Mouse (Mus musculus) lung, postnatal 0 days (tissue): Measurements from ENCODE around the gene Zfp618. TPM values are rescaled to one million over a fixed set of nuclear protein-coding genes. Genes with fewer than 3 reads are reported as not detected.
A peak's percentile ranks its signal among the peaks of the same experiment; 100 is the strongest.

Source experiments
- ATAC-seq: fragments of 200-750 bp; cut with Nextera tagmentation; 2 replicates; pipeline ENCODE4 v1.8.0; 2017; ENCODE audit warnings: moderate library complexity
- DNase-seq: peaks from one replicate; pipeline ENCODE4 v3.0.0-alpha.2; 2016; ENCODE audit warnings: low spot score
- H3K27ac ChIP-seq: fragments of 300-500 bp; sonication (generic); 2 replicates; pipeline ENCODE4 v1.5.1; 2014; ENCODE audit warnings: antibody characterized with exemption, mild to moderate bottlenecking, low read length, mixed read lengths
- H3K27me3 ChIP-seq: fragments of 300-500 bp; sonication (generic); replicated peaks from 2 replicates; pipeline ENCODE4 v1.6.1; 2014; ENCODE audit warnings: low read length, mixed read lengths; ENCODE audit not compliant: insufficient read depth
- H3K36me3 ChIP-seq: fragments of 300-500 bp; sonication (generic); 2 replicates; pipeline ENCODE4 v1.6.1; 2014; ENCODE audit warnings: low read length, mixed read lengths; ENCODE audit not compliant: insufficient read depth
- H3K4me1 ChIP-seq: fragments of 300-500 bp; sonication (generic); 2 replicates; pipeline ENCODE4 v1.6.1; 2014; ENCODE audit warnings: antibody characterized with exemption, low read depth, low read length, mixed read lengths; ENCODE audit not compliant: insufficient read depth
- H3K4me2 ChIP-seq: fragments of 300-500 bp; sonication (generic); replicated peaks from 2 replicates; pipeline ENCODE4 v1.6.1; 2014; ENCODE audit warnings: low read depth, mild to moderate bottlenecking, low read length, moderate library complexity, mixed read lengths
- H3K4me3 ChIP-seq: fragments of 300-500 bp; sonication (generic); 2 replicates; pipeline ENCODE4 v1.5.1; 2014; ENCODE audit warnings: low read depth, low read length
- H3K9ac ChIP-seq: fragments of 300-500 bp; sonication (generic); replicated peaks from 2 replicates; pipeline ENCODE4 v1.6.1; 2014; ENCODE audit warnings: low read depth, mild to moderate bottlenecking
- H3K9me3 ChIP-seq: fragments of 300-500 bp; sonication (generic); 2 replicates; pipeline ENCODE4 v1.6.1; 2016; ENCODE audit warnings: low read length, mixed read lengths
- CTCF ChIP-seq: IDR thresholded peaks from 2 replicates; pipeline ENCODE4 v1.5.1; 2016; ENCODE audit warnings: antibody characterized with exemption, mild to moderate bottlenecking
- EP300 ChIP-seq: IDR thresholded peaks from 2 replicates; pipeline ENCODE4 v1.6.1; 2016; ENCODE audit warnings: antibody characterized with exemption, mild to moderate bottlenecking, control low read depth
- WGBS: fragments of 180-500 bp; shearing (Covaris S2); extraction: QIAGEN DNeasy Blood & Tissue Kit; methylation state at CpG from one replicate; pipeline ENCODE4 v1.1.7; 2014; 5-methylcytosine and 5-hydroxymethylcytosine counted together
- polyA plus RNA-seq: library from polyadenylated mRNA; unstranded; fragments of >200 nt; fragmentation: Nextera tagmentation; extraction: Ambion mirVana; gene quantifications from 2 replicates; pipeline ENCODE4 v1.2.1, GENCODE M21; 2015

Zfp618 gene
- polyA plus RNA-seq, 1 experiment from 2014 or later = 7.9 TPM

GRCm38 (mm10) chr4:62993190-62993589, 27.8 kb downstream of the Zfp618 start:
- no peaks in the 10 kb centered on the region for H3K9me3 ChIP-seq
- ATAC-seq = peak; percentile 26
- H3K4me2 ChIP-seq = no peak overlapping the region
- 26% methylated on average over 2 of the region's 2 CpGs for WGBS
- H3K4me1 ChIP-seq = peaks cover 7% of the 10 kb centered on the region; the same call in 1 of the 2 replicates
- no peak overlapping the region for H3K27ac ChIP-seq
- H3K36me3 ChIP-seq = no peaks in the 10 kb centered on the region
- no peak overlapping the region for H3K9ac ChIP-seq
- no peaks in the 10 kb centered on the region for H3K27me3 ChIP-seq
- no peak for DNase-seq
- no peak overlapping the region for H3K4me3 ChIP-seq
- no peak for TF ChIP-seq EP300
- no peak for TF ChIP-seq CTCF

GRCm38 (mm10) chr4:62997606-62998005, 32.2 kb downstream of the Zfp618 start:
- no peak for ATAC-seq
- no peaks in the 10 kb centered on the region for H3K27me3 ChIP-seq
- no peak for TF ChIP-seq EP300
- TF ChIP-seq CTCF = no peak
- 87% methylated on average over 6 of the region's 6 CpGs for WGBS
- H3K4me2 ChIP-seq = no peak overlapping the region
- DNase-seq = no peak
- no peak overlapping the region for H3K4me3 ChIP-seq
- H3K4me1 ChIP-seq = peaks cover 16% of the 10 kb centered on the region; the same call in 1 of the 2 replicates
- H3K27ac ChIP-seq = no peak overlapping the region
- no peak overlapping the region for H3K9ac ChIP-seq
- no peaks in the 10 kb centered on the region for H3K9me3 ChIP-seq
- no peaks in the 10 kb centered on the region for H3K36me3 ChIP-seq

- H3K4me2 ChIP-seq = no peak overlapping the region
- DNase-seq = peak; percentile 86
- no peaks in the 10 kb centered on the region for H3K27me3 ChIP-seq
- WGBS = 14% methylated on average over 5 of the region's 5 CpGs
- H3K36me3 ChIP-seq = no peaks in the 10 kb centered on the region
- no peak for TF ChIP-seq CTCF
- TF ChIP-seq EP300 = no peak
- peaks cover 13% of the 10 kb centered on the region; the same call in 1 of the 2 replicates for H3K4me1 ChIP-seq
- H3K27ac ChIP-seq = peak overlapping the region; percentile 57; the same call in 1 of the 2 replicates
- peak; percentile 65 for ATAC-seq
- no peaks in the 10 kb centered on the region for H3K9me3 ChIP-seq
- no peak overlapping the region for H3K4me3 ChIP-seq
- H3K9ac ChIP-seq = no peak overlapping the region
Measured at GRCm38 (mm10) chr4:62998431-62998835, 33.1 kb downstream of the Zfp618 start.

- no peak for TF ChIP-seq EP300
- no peak for TF ChIP-seq CTCF
- Histone ChIP-seq H3K4me3 (no peak overlapping the region), H3K36me3 (no peaks in the 10 kb centered on the region), H3K9ac (no peak overlapping the region), H3K4me2 (no peak overlapping the region), H3K9me3 (no peaks in the 10 kb centered on the region), H3K4me1 (peaks cover 13% of the 10 kb centered on the region; the same call in 1 of the 2 replicates), H3K27me3 (no peaks in the 10 kb centered on the region), H3K27ac (peak overlapping the region; percentile 57; the same call in 1 of the 2 replicates)
- ATAC-seq = peak; percentile 51
- WGBS = 21% methylated on average over 6 of the region's 6 CpGs
- peak; percentile 65 for DNase-seq
Measured at GRCm38 (mm10) chr4:62998908-62999307, 33.5 kb downstream of the Zfp618 start.

GRCm38 (mm10) chr4:62999321-62999720, 33.9 kb downstream of the Zfp618 start:
- Histone ChIP-seq H3K4me3 (no peak overlapping the region), H3K9me3 (no peaks in the 10 kb centered on the region), H3K4me2 (no peak overlapping the region), H3K27me3 (no peaks in the 10 kb centered on the region), H3K36me3 (no peaks in the 10 kb centered on the region), H3K27ac (peak overlapping the region; percentile 57; the same call in 1 of the 2 replicates), H3K4me1 (peaks cover 13% of the 10 kb centered on the region; the same call in 1 of the 2 replicates), H3K9ac (no peak overlapping the region)
- DNase-seq (peak; percentile 26), ATAC-seq (peak; percentile 45)
- WGBS = 42% methylated on average over 4 of the region's 4 CpGs
- TF ChIP-seq EP300 (no peak), CTCF (no peak)

GRCm38 (mm10) chr4:62999916-63000315, 34.5 kb downstream of the Zfp618 start:
- no peak overlapping the region for H3K4me3 ChIP-seq
- no peaks in the 10 kb centered on the region for H3K9me3 ChIP-seq
- WGBS = 47% methylated on average over 7 of the region's 7 CpGs
- DNase-seq (no peak), ATAC-seq (no peak)
- H3K27me3 ChIP-seq = no peaks in the 10 kb centered on the region
- H3K27ac ChIP-seq = no peak overlapping the region
- no peak for TF ChIP-seq CTCF
- no peak for TF ChIP-seq EP300
- peaks cover 13% of the 10 kb centered on the region; the same call in 1 of the 2 replicates for H3K4me1 ChIP-seq
- H3K36me3 ChIP-seq = no peaks in the 10 kb centered on the region
- H3K9ac ChIP-seq = no peak overlapping the region
- H3K4me2 ChIP-seq = no peak overlapping the region
